Mouse (Mus musculus) adrenal gland, adult 18-20 months (tissue): ENCODE measurements around the gene Olfr310. TPM values are rescaled to one million over a fixed set of nuclear protein-coding genes. Genes with fewer than 3 reads are reported as not detected.

Experiments
- DNase-seq, 2 experiments: peaks; one replicate each; pipeline ENCODE4 v3.0.0; 2021 to 2022; ENCODE audit warnings: low spot score in 2 of 2
- long read RNA-seq, 2 experiments: library from polyadenylated mRNA; stranded (forward); transcript quantifications; one replicate each; pipeline ENCODE4 v2.0.0; 2021
- microRNA-seq, 2 experiments: library from miRNA; unstranded; fragments of <30 nt; microRNA quantifications; one replicate each; pipeline ENCODE4 v1.2.0; 2021; ENCODE audit warnings: borderline number of aligned reads in 2 of 2
- total RNA-seq, 2 experiments: library from RNA; stranded (reverse); gene quantifications; 1 replicate in 1 of 2; 2 replicates in 1 of 2; pipeline ENCODE4 v1.2.3; 2021

Olfr310 gene
- not detected for total RNA-seq
- long read RNA-seq, experiment 1 = 0 reads
- long read RNA-seq, experiment 2 = 0 reads

DNA sequence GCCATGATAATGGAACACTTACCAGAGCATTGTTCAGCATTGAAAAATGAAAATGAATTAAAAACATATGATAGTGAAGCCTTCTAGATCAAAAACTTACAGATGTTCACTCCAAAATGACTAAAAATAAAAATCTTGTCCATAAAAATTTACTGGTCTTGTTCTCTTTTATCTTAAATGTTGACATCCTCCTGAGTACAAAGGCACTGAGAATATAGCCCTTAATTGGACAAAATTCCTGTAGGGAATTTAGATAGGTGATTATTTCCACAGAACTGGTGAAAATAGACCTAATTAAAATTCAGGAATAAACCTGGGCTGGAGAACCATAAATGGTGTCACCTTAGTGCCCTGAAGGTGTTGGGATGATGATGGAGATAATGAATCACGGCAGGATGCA lies at the start of gene Olfr310:
Gene Olfr310 (minus strand): TSS at position 101 of the 400 bp plus-strand sequence.
- DNase-seq = no peak

DNA sequence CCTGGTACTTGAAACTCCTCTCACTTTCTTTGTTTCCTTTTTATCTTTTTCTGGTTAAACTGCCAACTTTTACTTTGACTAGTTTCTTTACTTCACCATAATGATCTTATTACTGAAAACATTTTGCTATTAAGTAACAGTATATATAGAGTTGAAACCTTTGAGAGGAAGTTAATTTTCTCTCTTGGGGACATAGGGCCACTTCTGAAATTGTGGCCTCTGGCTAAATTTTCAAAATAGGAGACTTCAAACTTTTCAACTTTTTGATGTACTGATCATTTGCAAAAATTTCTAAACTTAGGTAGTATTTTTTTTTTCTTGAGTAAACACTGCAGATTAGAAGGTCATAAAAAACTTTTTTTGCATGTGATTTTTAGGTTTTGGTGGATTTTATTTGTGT lies 48.6 kb upstream of the Olfr310 start, which contains the start of gene Olfr308:
Gene Olfr308 (minus strand): TSS at position 101 of the 400 bp plus-strand sequence.
- no peak for DNase-seq

DNA sequence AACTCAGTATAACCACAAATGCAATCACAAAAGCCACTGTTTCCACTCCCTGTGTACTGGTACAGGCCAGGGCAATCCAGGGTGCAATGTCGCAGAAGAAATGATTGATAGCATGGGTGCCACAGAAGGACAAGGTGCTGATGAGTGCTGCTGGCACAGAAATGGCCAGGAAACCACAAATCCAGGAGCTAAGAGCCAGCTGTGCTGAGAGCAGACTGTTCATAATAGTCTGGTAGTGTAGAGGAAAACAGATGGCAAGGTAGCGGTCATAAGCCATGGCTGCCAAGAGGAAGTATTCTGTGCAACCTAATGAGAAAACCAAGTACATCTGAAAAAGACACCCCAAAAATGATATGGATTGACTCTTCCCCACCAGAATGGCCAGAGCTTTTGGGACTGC lies 44.4 kb upstream of the Olfr310 start:
- DNase-seq = no peak

DNA sequence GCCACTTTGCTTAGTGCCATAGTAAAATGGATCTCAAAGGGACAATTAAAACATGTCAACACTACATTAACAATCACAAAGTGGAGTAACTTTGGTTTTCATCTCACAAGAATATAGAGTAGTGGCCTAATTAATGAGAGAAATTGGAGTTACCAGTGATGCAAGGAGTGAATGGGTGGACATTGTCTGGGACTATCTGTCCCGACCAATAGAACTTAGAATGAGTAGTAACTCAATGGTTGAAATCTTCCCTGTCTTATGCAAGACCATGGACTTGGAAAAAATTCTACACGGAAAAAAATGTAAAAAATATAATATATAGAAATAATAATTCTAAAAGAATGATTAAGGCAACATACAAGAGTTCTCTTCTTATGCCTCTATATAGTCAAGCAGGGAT lies 36.6 kb upstream of the Olfr310 start, which contains the start of gene Olfr309:
Gene Olfr309 (minus strand): TSS at position 101 of the 400 bp plus-strand sequence.
- DNase-seq = no peak

DNA sequence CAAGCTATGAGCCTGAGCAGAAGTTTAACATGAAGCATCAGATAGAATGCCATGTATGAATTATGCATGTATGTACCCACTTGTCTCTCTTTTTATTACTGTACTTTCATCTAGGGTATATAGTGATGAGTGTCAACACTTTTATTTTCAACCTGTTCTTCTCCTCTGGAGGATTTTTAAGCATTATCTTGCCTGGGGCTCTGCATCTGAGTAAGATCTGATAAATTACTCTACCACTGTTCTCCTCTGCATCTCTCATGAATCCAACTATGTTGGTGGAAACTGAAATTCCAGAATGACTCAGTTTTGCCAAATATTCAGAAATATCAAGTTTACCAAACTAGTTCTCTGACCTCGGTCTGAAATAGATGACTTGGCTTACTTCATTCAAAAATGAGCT lies 30.8 kb downstream of the Olfr310 start, which contains the start of gene Vmn2r76:
Gene Vmn2r76 (minus strand): TSS at position 101 of the 400 bp plus-strand sequence.
- no peak for DNase-seq

Small RNAs within 50 kb of the gene (microRNA-seq; reads per million reads assigned to microRNA genes)
- gene Gm23192 = 0 reads per million in 2 experiments

Other genes with a start within 250 kb of the Olfr310 start
- not detected for gene Vmn2r75, start 105.4 kb downstream of the Olfr310 start, total RNA-seq
- gene Vmn2r76, start 30.9 kb downstream of the Olfr310 start, total RNA-seq = not detected
- gene Olfr309, start 36.5 kb upstream of the Olfr310 start, total RNA-seq = not detected
- not detected for gene Olfr308, start 48.5 kb upstream of the Olfr310 start, total RNA-seq
- gene Olfr307, start 60.4 kb upstream of the Olfr310 start, total RNA-seq = not detected
- not detected for gene Olfr305, start 89.8 kb upstream of the Olfr310 start, total RNA-seq
- not detected for gene Olfr304, start 109.5 kb upstream of the Olfr310 start, total RNA-seq
- not detected for gene Olfr303, start 120.6 kb upstream of the Olfr310 start, total RNA-seq
- not detected for gene Olfr301, start 126.7 kb upstream of the Olfr310 start, total RNA-seq
- gene Olfr299, start 182.7 kb upstream of the Olfr310 start, total RNA-seq = not detected
- not detected for gene Olfr298, start 215.3 kb upstream of the Olfr310 start, total RNA-seq
- not detected for gene Olfr297, start 242.8 kb upstream of the Olfr310 start, total RNA-seq